In the genomic region with DNA sequence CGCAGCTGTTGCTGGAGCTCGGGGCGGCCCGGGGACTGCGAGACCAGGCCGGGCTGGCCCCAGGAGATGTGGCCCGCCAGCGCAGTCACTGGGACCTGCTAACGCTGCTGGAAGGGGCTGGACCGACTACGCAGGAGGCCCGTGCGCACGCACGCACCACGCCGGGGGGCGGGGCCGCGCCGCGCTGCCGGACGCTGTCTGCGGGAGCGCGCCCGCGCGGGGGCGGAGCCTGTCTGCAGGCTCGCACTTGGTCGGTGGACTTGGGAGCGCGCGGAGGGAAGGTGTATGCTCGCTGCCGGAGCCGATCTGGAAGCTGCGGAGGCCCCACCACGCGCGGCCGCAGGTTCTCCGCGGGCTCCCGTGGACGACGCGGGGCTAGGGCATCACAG, we compare ENCODE assay signal across 8 mouse cellular contexts. TPM values are rescaled to one million over a fixed set of nuclear protein-coding genes. Genes with fewer than 3 reads are reported as not detected.
A peak's percentile ranks its signal among the peaks of the same experiment; 100 is the strongest.
DNase-seq lines count a peak whose midpoint lies in the region; ATAC-seq lines count a peak whose summit lies in the region.

No protein-coding gene starts in this region.

- H3K27me3 ChIP-seq in heart, embryonic 14.5 days (ENCODE audit: control insufficient read depth, insufficient read depth, low read length) = no peaks in the 10 kb centered on the region
- peaks cover 10% of the 10 kb centered on the region; the same call in 1 of the 2 replicates for H3K27me3 ChIP-seq in liver, embryonic 13.5 days
- no peaks in the 10 kb centered on the region for H3K27me3 ChIP-seq in stomach, embryonic 14.5 days (ENCODE audit: control insufficient read depth, insufficient read depth, low read length)

- H3K9ac ChIP-seq in heart, embryonic 14.5 days (ENCODE audit: low read length) = peak overlapping the region; percentile 86
- peak overlapping the region; percentile 89 for H3K9ac ChIP-seq in liver, embryonic 13.5 days
- H3K9ac ChIP-seq in stomach, embryonic 14.5 days (replicated peaks; ENCODE audit: low read depth, low read length) = peak overlapping the region; percentile 79

- H3K9me3 ChIP-seq in heart, embryonic 14.5 days (ENCODE audit: control insufficient read depth, low read length) = no peaks in the 10 kb centered on the region
- no peaks in the 10 kb centered on the region for H3K9me3 ChIP-seq in liver, embryonic 13.5 days (replicated peaks)
- H3K9me3 ChIP-seq in stomach, embryonic 14.5 days (ENCODE audit: control insufficient read depth, low read depth, low read length) = no peaks in the 10 kb centered on the region

- H3K36me3 ChIP-seq in heart, embryonic 14.5 days (ENCODE audit: control insufficient read depth, insufficient read depth, low read length) = no peaks in the 10 kb centered on the region
- H3K36me3 ChIP-seq in liver, embryonic 13.5 days = no peaks in the 10 kb centered on the region
- H3K36me3 ChIP-seq in stomach, embryonic 14.5 days (ENCODE audit: control insufficient read depth, insufficient read depth, low read length) = no peaks in the 10 kb centered on the region

- ATAC-seq in heart, embryonic 14.5 days (ENCODE audit: insufficient number of reproducible peaks, insufficient read depth, low FRiP score, low read depth) = peak; percentile 83
- peak; percentile 86 for ATAC-seq in liver, embryonic 13.5 days (ENCODE audit: low read depth)
- peak; percentile 86 for ATAC-seq in stomach, embryonic 14.5 days (ENCODE audit: insufficient number of reproducible peaks, insufficient read depth, low FRiP score, low read depth)

- peak; percentile 98 for DNase-seq in CD4-positive, CD25-positive, alpha-beta regulatory T cell, adult 2 months (ENCODE audit: low read depth, low spot score)
- peak; percentile 91 for DNase-seq in fibroblast of lung, adult 2 months (ENCODE audit: low read depth)
- DNase-seq in kidney, postnatal 14 days = peak; percentile 99
- DNase-seq in liver, embryonic 13.5 days = peak; percentile 97
- DNase-seq in natural killer cell, adult 2 months (ENCODE audit: low spot score in 2 of 2) = peak; percentile 94 to 95

- peak overlapping the region; percentile 97 for H3K4me2 ChIP-seq in heart, embryonic 14.5 days (ENCODE audit: low read length)
- H3K4me2 ChIP-seq in liver, embryonic 13.5 days = peak overlapping the region; percentile 99
- H3K4me2 ChIP-seq in stomach, embryonic 14.5 days (replicated peaks; ENCODE audit: low read depth, low read length) = peak overlapping the region; percentile 94

- 0% methylated on average over 50 of the region's 50 CpGs for WGBS in heart, embryonic 14.5 days
- WGBS in liver, embryonic 13.5 days (ENCODE audit: insufficient replicate concordance) = 0% methylated on average over 49 of the region's 50 CpGs
- under 1% methylated on average over 48 of the region's 50 CpGs for WGBS in stomach, embryonic 14.5 days

- H3K27ac ChIP-seq in brown adipose tissue, adult 24 weeks (replicated peaks; ENCODE audit: low read depth, low read length) = peak overlapping the region; percentile 90
- H3K27ac ChIP-seq in heart, embryonic 14.5 days (replicated peaks in 1 of 2; ENCODE audit: control insufficient read depth in 1 of 2, insufficient read depth in 1 of 2, low read depth in 2 of 2, low read length in 2 of 2) = peak overlapping the region; percentile 81 to 92
- peak overlapping the region; percentile 92 for H3K27ac ChIP-seq in liver, embryonic 13.5 days
- peak overlapping the region; percentile 96 for H3K27ac ChIP-seq in stomach, embryonic 14.5 days (ENCODE audit: low read length)

- peaks cover 16% of the 10 kb centered on the region for H3K4me1 ChIP-seq in brown adipose tissue, adult 24 weeks (ENCODE audit: control insufficient read depth, insufficient read depth, insufficient read length, low read length)
- H3K4me1 ChIP-seq in heart, embryonic 14.5 days (ENCODE audit: control insufficient read depth in 2 of 2, insufficient read depth in 2 of 2, low read length in 2 of 2) = peaks cover 23 to 43% of the 10 kb centered on the region in 2 experiments
- peaks cover 59% of the 10 kb centered on the region for H3K4me1 ChIP-seq in liver, embryonic 13.5 days (replicated peaks)
- H3K4me1 ChIP-seq in stomach, embryonic 14.5 days (ENCODE audit: control insufficient read depth, insufficient read depth, low read length) = peaks cover 39% of the 10 kb centered on the region

- H3K4me3 ChIP-seq in brown adipose tissue, adult 24 weeks (ENCODE audit: insufficient read depth, low read depth, low read length) = peak overlapping the region; percentile 87
- H3K4me3 ChIP-seq in heart, embryonic 14.5 days (ENCODE audit: control insufficient read depth in 1 of 2, insufficient read depth in 1 of 2, low read depth in 1 of 2, low read length in 2 of 2) = peak overlapping the region; percentile 65 to 73
- H3K4me3 ChIP-seq in liver, embryonic 13.5 days (replicated peaks) = peak overlapping the region; percentile 76
- H3K4me3 ChIP-seq in stomach, embryonic 14.5 days (ENCODE audit: low read depth, low read length) = peak overlapping the region; percentile 71

RNA-seq across cellular contexts. Expression of gene Gpsm3, which starts 2.2 kb away (rescaled TPM):
- 3.3 and 7.5 TPM in 2 replicates for polyA plus RNA-seq in brown adipose tissue, adult 24 weeks (2012; ENCODE audit: insufficient read depth, insufficient read length, missing spikeins)
- 6.1 and 7.5 TPM in 2 replicates for polyA plus RNA-seq in heart, embryonic 14.5 days (2014; fragmentation: Nextera tagmentation; extraction: Ambion mirVana)
- 8.5 and 8.9 TPM in 2 replicates for polyA plus RNA-seq in liver, embryonic 13.5 days (2015; fragmentation: Nextera tagmentation; extraction: Ambion mirVana)
- polyA plus RNA-seq in stomach, embryonic 14.5 days (2014; fragmentation: Nextera tagmentation; extraction: Ambion mirVana) = 6.1 and 8.0 TPM in 2 replicates

RNA-seq across cellular contexts. Expression of gene Pbx2, which starts 3.6 kb away (rescaled TPM):
- polyA plus RNA-seq in brown adipose tissue, adult 24 weeks (2012; ENCODE audit: insufficient read depth, insufficient read length, missing spikeins) = 19.9 and 35.5 TPM in 2 replicates
- polyA plus RNA-seq in heart, embryonic 14.5 days (2014; fragmentation: Nextera tagmentation; extraction: Ambion mirVana) = 5.4 and 7.9 TPM in 2 replicates
- 3.8 TPM in 2 replicates for polyA plus RNA-seq in liver, embryonic 13.5 days (2015; fragmentation: Nextera tagmentation; extraction: Ambion mirVana)
- 13.1 and 15.5 TPM in 2 replicates for polyA plus RNA-seq in stomach, embryonic 14.5 days (2014; fragmentation: Nextera tagmentation; extraction: Ambion mirVana)

RNA-seq across cellular contexts. Expression of gene Ager, which starts 10.2 kb away (rescaled TPM):
- polyA plus RNA-seq in brown adipose tissue, adult 24 weeks (2012; ENCODE audit: insufficient read depth, insufficient read length, missing spikeins) = not detected in 2 replicates
- polyA plus RNA-seq in heart, embryonic 14.5 days (2014; fragmentation: Nextera tagmentation; extraction: Ambion mirVana) = 1.2 and 1.8 TPM in 2 replicates
- polyA plus RNA-seq in liver, embryonic 13.5 days (2015; fragmentation: Nextera tagmentation; extraction: Ambion mirVana) = 0.68 and 0.72 TPM in 2 replicates
- 3.7 and 3.8 TPM in 2 replicates for polyA plus RNA-seq in stomach, embryonic 14.5 days (2014; fragmentation: Nextera tagmentation; extraction: Ambion mirVana)

RNA-seq across cellular contexts. Expression of gene Rnf5, which starts 16.1 kb away (rescaled TPM):
- 104 and 110 TPM in 2 replicates for polyA plus RNA-seq in brown adipose tissue, adult 24 weeks (2012; ENCODE audit: insufficient read depth, insufficient read length, missing spikeins)
- polyA plus RNA-seq in heart, embryonic 14.5 days (2014; fragmentation: Nextera tagmentation; extraction: Ambion mirVana) = 87.0 and 90.9 TPM in 2 replicates
- polyA plus RNA-seq in liver, embryonic 13.5 days (2015; fragmentation: Nextera tagmentation; extraction: Ambion mirVana) = 86.1 and 93.6 TPM in 2 replicates
- 104 and 105 TPM in 2 replicates for polyA plus RNA-seq in stomach, embryonic 14.5 days (2014; fragmentation: Nextera tagmentation; extraction: Ambion mirVana)

RNA-seq across cellular contexts. Expression of gene Agpat1, which starts 16.6 kb away (rescaled TPM):
- polyA plus RNA-seq in brown adipose tissue, adult 24 weeks (2012; ENCODE audit: insufficient read depth, insufficient read length, missing spikeins) = 89.0 and 120 TPM in 2 replicates
- polyA plus RNA-seq in heart, embryonic 14.5 days (2014; fragmentation: Nextera tagmentation; extraction: Ambion mirVana) = 26.1 and 54.4 TPM in 2 replicates
- 24.9 and 27.0 TPM in 2 replicates for polyA plus RNA-seq in liver, embryonic 13.5 days (2015; fragmentation: Nextera tagmentation; extraction: Ambion mirVana)
- polyA plus RNA-seq in stomach, embryonic 14.5 days (2014; fragmentation: Nextera tagmentation; extraction: Ambion mirVana) = 53.1 and 53.9 TPM in 2 replicates

Comparison
In these comparisons a context has a peak if more than half of its experiments do, and no peak if none do; other contexts are left out.
1. Peak in every context shown above with its lines: DNase-seq, ATAC-seq, H3K4me3 ChIP-seq and H3K27ac ChIP-seq.